Mouse (Mus musculus) ovary, adult 2 months (tissue): Measurements from ENCODE around the gene Necab2. TPM values are rescaled to one million over a fixed set of nuclear protein-coding genes. Genes with fewer than 3 reads are reported as not detected.

Experiments
- polyA plus RNA-seq: library from polyadenylated mRNA; depleted of rRNA; stranded (reverse); fragments of >200 nt; gene quantifications from 2 replicates; pipeline ENCODE4 v1.2.3, GENCODE M21; 2012; rRNA removed

Gene Necab2
- 2.9 and 3.3 TPM in 2 replicates for polyA plus RNA-seq

GRCm38 (mm10) chr8:119446211-119446989 lies at the start of gene Necab2:
Necab2 (plus strand) TSS chr8:119446719.

GRCm38 (mm10) chr8:119433582-119434174 lies 12.8 kb upstream of the Necab2 start, which contains the start of gene Osgin1:
Osgin1 (plus strand) TSS chr8:119434124.

GRCm38 (mm10) chr8:119501598-119501997 lies 55.1 kb downstream of the Necab2 start, which contains the start of gene Slc38a8:
Slc38a8 (minus strand) TSS chr8:119501698.

Other genes with a start within 250 kb of the Necab2 start
- 105 and 127 TPM in 2 replicates for gene Hsbp1, start 102.2 kb upstream of the Necab2 start, polyA plus RNA-seq
- 36.2 and 52.1 TPM in 2 replicates for gene Mlycd, start 51.8 kb upstream of the Necab2 start, polyA plus RNA-seq
- gene Osgin1, start 12.6 kb upstream of the Necab2 start, polyA plus RNA-seq = 30.0 and 42.2 TPM in 2 replicates
- 1.3 and 2.2 TPM in 2 replicates for gene Slc38a8, start 55.0 kb downstream of the Necab2 start, polyA plus RNA-seq
- 121 and 142 TPM in 2 replicates for gene Mbtps1, start 112.0 kb downstream of the Necab2 start, polyA plus RNA-seq
- 31.8 and 33.5 TPM in 2 replicates for gene Hsdl1, start 128.5 kb downstream of the Necab2 start, polyA plus RNA-seq
- gene Dnaaf1, start 128.5 kb downstream of the Necab2 start, polyA plus RNA-seq = 6.9 and 7.4 TPM in 2 replicates
- 42.3 and 49.9 TPM in 2 replicates for gene Taf1c, start 158.5 kb downstream of the Necab2 start, polyA plus RNA-seq
- 1.7 and 2.3 TPM in 2 replicates for gene Adad2, start 166.0 kb downstream of the Necab2 start, polyA plus RNA-seq
- 2.3 and 4.2 TPM in 2 replicates for gene Kcng4, start 189.0 kb downstream of the Necab2 start, polyA plus RNA-seq
- gene Wfdc1, start 219.6 kb downstream of the Necab2 start, polyA plus RNA-seq = 129 and 167 TPM in 2 replicates